Mouse (Mus musculus): Measurements from ENCODE around the gene Mymx. TPM values are rescaled to one million over a fixed set of nuclear protein-coding genes. Genes with fewer than 3 reads are reported as not detected.

Mymx gene
- total RNA-seq, 2 experiments from 2014 or later: 0.33 to 1.2 TPM

DNA sequence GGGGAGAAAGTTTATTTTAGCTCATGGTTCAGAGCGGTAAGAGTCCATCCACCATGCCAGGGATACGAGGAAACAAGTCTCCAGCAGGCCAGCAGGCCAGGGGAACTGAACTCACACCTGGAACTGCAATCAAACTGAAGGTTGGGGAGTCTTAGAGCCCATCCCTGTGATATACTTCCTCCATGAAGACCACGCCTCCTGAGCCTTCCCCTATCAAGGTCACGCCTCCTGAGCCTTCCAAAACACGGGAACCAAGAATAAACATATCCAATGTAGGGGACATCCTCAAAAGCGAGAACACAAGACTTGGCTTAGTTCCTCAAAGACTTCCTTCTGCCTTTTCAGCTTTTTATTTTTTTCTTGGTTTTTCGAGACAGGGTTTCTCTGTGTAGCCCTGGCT lies 11.0 kb upstream of the Mymx start:
- intact Hi-C loops (cut with DNase I): no loop called here

GRCm38 (mm10) chr17:45612008-45612407 lies 10.1 kb upstream of the Mymx start:
- DNase-seq: no peak
- intact Hi-C loops (cut with DNase I): no loop called here

More for the DNA sequence above, 11.0 kb upstream of the Mymx start:
- DNase-seq: no peak

DNA sequence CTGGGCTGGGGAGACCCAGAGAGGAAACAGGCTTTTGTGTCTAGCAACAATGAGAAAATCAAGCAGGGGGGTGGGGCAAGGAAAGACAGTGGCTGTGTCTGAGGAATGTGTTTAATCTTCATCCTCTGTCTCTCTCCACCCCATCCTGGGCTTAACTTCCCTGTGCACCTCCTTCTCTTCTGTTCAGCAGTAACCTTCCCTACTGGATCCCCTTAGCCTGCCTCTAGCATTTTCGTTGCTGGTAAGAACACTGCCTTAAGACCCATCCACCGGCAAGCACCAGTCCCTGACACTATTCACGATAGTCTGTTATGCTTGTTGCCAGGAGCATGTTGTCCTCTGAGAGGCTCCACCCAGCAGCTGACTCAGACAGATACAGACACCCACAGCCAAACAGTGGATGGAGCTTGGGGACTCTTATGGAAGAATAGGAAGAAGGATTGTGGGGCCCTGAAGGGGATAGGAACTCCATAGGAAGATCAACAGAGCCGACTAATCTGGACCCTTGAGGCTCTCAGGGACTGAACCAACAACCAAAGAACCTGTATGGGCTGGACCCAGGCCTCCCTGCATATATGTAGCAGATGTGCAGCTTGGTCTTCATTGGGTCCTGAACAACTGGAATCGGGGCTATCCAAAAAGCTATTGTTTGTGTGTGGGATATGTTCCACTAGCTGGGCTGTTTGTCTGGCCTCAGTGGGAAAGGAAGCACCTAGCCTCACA lies 8.4 kb upstream of the Mymx start:
- DNase-seq: no peak
- intact Hi-C loops (cut with DNase I): no loop called here

DNA sequence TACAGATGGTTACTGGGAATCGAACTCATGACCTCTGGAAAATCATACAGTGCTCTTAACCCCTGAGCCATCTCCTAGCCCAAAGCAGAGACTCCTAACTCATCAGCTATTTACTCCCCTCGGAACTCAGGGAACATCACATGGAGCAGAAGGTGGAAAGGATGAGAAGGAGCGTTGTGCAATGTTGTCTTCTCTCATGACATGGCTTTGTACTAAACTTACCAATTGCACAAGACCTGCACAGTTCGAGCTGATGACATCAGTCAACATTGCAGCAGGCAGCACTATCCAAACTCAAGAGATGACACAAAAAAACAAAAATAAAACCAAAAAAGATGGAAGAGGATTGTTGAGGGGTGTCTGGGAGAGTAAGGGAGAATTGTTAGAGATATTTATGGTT lies 6.5 kb upstream of the Mymx start:
- intact Hi-C loops (cut with DNase I): no loop called here
- DNase-seq: no peak

GRCm38 (mm10) chr17:45606992-45607879 lies 5.3 kb upstream of the Mymx start:
- DNase-seq: no peak
- intact Hi-C loops (cut with DNase I): no loop called here

- no peak for DNase-seq
- intact Hi-C loops (cut with DNase I): no loop called here
These were observed 1.1 kb upstream of the Mymx start for GRCm38 (mm10) chr17:45602984-45603383.

GRCm38 (mm10) chr17:45601325-45601724 lies 577 bp downstream of the Mymx start:
- intact Hi-C loops (cut with DNase I): no loop called here
- no peak for DNase-seq

- DNase-seq: no peak
- intact Hi-C loops (cut with DNase I): no loop called here
These were observed 1.6 kb downstream of the Mymx start for GRCm38 (mm10) chr17:45600267-45600666.

GRCm38 (mm10) chr17:45599446-45600242 lies 2.3 kb downstream of the Mymx start, which contains the start of gene Slc29a1:
Gene Slc29a1, minus strand, starts transcription at chr17:45599606.
- peak; percentile 71 to 72 for DNase-seq
- intact Hi-C loops (cut with DNase I): no loop called here

- DNase-seq: no peak
- intact Hi-C loops (cut with DNase I): no loop called here
These were observed 3.0 kb downstream of the Mymx start for GRCm38 (mm10) chr17:45598891-45599290.

- DNase-seq: no peak
- intact Hi-C loops (cut with DNase I): no loop called here
These were observed 3.5 kb downstream of the Mymx start for GRCm38 (mm10) chr17:45598376-45598775.

- DNase-seq: no peak
- intact Hi-C loops (cut with DNase I): no loop called here
These were observed 4.1 kb downstream of the Mymx start for GRCm38 (mm10) chr17:45597787-45598186.

GRCm38 (mm10) chr17:45596631-45597396 lies 5.1 kb downstream of the Mymx start:
- intact Hi-C loops (cut with DNase I): no loop called here
- peak; percentile 82 to 83 for DNase-seq

- intact Hi-C loops (cut with DNase I): no loop called here
- no peak for DNase-seq
These were observed 6.0 kb downstream of the Mymx start for GRCm38 (mm10) chr17:45595736-45596390.

DNA sequence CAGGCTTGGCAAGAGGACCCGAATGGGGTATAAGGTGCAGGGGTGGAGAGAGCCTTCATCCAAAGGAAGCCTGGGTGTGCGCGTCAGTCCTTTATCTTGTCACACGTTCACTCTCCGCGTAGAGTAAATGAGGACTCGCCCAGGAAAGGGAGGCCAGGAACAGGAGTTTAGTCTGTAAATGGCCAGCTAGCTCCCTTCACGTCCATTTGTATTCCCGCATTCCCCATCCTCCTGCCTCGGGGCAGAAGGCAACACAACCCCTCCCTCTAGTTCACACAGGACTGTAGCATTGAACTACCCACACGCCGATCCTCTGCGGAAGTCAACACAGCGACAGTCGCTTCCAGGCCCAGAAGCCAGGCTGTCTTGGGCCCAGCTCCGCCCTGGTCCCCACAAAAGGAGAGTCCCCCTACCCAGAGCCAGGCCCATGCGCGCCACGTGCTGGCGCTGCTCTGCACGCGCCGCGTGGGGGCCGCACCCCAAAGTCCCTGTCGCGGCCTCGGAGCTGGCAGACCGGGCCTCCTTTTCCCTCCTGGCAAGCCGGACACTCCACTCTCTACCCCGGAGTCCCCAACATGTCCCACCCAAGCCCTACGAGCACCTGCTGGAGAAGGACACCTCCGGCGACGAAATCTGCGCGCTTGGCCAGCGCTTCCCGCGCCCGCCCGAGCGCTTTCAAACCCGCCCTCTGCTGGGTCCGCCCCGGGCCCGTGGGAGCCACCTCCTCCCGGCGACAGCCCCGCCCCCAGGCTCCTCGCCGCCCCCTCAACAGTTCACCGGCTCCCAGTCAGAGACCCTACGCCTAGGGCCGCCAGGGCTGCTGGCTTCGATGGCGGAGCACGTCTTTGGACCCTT lies 6.8 kb downstream of the Mymx start:
- intact Hi-C loops (cut with DNase I): no loop called here
- peak; percentile 72 to 82 for DNase-seq

GRCm38 (mm10) chr17:45594195-45594594 lies 7.7 kb downstream of the Mymx start:
- no peak for DNase-seq
- intact Hi-C loops (cut with DNase I): no loop called here

DNA sequence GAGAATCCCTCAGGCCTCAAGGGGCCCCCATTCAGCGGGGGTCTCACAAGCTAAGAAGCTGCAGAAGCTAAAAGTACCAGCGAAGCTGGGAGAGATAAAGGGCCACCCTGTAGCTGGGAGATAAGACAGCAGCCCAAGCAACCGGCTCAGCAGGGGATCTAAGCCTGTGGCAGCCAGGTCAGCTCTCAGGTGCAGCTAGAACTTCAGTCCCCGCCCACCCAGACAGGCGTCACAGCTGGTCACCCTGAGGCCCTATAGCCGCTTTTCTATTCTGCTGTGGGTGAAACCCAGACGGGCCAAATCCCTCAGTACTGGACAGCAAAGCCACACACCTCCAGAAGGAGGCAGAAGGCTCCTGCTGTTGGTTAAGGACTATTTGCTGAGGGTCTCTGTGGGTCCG lies 8.4 kb downstream of the Mymx start:
- DNase-seq: no peak
- intact Hi-C loops (cut with DNase I): no loop called here

- intact Hi-C loops (cut with DNase I): no loop called here
- DNase-seq: peak; percentile 60 to 62
These were observed 9.1 kb downstream of the Mymx start for GRCm38 (mm10) chr17:45592606-45593431.

All from gastrocnemius, postnatal 36 days (tissue).